Mouse (Mus musculus): ENCODE measurements at regions not wholly inside any gene's neighbourhood (a gene's known extent, or its start where the extent isn't known, plus 50 kb on each side); places are given as distances from the start of the nearest gene placed in this dataset.

DNA sequence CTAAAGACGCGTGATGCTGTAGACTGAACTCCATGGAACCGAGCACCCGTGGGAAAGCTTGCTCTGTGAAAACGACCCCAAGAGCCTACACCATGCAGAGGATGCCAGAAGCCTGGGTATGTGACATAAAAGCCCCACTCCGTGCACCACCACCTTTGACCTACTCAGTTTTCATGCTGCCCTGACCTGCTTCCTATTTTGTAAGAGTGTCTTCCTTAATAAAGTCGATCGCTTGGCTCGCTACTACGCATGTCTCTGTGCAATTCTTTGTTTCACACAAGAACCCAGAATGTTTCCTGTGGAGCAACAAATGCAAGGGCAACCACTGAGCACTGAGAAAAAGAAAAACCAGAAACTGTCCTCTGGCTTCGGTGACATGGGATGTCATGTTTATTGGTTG lies 60.5 kb downstream of the Sec61b start:
- no peak for DNase-seq

DNA sequence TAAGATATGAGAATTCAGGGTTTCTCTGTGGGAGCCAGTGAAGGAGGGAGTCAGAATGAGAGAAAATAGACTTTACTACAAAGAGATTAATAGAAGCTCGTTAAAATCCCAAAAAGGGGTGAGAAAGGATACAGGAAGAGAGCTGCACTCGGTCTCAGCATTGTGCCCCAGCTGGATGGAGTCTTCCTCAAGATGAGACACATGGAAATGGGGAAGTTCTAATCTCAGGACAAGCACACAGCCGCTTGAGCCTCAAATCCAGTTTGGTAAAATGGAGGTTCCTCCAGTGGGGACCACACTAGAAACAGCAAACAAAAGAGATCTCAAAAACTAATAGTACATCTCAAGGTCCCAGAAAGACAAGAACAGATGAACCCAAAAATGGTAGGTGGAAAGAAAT lies 93.2 kb downstream of the Sec61b start:
- DNase-seq, result no peak

DNA sequence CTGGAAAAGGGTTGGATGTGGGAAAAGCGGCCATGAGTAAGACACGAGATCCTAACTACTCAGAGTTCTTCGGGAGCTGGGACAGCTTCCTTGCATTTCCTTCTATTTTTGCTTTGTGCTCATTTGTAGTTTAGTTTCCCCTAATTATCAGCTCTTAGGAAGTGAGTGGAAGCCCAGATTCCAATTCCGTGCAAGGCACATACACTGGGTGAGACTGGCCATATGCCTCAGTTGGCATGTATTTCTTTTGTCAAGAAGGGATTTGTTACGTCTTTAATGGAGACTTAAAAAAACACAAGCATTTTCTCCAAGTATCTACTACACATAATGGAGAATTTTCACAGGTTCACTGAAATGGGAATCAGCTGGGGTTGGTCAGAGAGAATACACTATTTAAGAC lies 96.4 kb downstream of the Sec61b start:
- no peak for DNase-seq

DNA sequence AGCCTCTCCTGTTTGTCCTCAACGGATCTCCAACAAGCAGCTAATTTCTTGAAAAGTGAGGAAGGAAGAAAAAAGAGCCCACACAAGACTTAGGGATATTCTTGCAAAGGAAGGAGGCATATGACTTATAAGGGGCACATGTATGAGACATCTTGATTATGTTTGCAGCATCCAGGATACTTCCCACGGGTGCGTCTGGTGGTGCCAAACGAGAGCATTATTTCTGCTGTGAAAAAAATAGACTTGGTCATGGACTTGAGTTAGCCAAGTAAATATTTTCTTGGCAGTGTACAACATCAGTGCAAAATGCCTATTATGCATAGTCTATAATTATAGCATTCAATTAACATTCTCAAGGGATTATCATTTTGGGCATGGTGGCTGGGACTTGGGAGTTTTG lies 101.6 kb downstream of the Sec61b start:
- no peak for DNase-seq

DNA sequence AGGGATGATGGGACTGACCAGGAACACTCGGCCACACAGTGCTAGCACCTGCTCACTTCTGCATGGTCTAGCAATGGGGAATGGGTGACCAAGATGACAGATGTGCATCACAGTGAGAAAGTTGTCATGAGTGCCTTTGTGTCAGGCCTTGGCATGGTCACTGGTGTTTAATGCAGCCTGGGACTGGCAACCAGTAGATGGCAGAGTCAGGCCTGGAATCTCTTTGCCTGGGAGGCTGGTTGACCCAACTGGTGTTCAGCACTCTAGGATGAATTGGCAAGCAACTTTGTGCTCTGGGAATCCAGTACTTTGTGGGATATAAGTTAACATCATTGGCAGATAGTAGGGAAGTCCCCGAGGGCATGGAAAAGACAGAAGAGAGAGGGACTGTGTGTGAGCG lies 103.0 kb downstream of the Sec61b start:
- peak; percentile 60 for DNase-seq

DNA sequence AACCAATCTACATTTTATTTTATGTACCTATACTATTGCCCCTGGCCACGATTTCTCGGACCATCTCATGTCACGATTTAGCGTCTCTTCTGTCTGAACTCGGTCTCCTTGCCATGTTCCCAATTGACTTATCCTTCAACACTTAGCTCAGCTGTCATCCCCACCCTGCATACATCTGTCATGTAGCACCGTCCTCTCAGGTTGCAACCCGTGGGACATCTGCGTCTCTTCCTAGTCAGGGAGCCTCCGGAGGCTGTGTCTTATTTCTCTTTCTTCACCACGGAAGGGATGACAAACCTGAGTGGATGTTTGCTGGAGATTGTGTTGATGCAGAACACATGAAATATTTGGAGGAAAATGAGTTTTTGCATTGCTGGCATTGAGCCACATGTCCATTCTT lies 104.2 kb downstream of the Sec61b start:
- DNase-seq, result no peak

DNA sequence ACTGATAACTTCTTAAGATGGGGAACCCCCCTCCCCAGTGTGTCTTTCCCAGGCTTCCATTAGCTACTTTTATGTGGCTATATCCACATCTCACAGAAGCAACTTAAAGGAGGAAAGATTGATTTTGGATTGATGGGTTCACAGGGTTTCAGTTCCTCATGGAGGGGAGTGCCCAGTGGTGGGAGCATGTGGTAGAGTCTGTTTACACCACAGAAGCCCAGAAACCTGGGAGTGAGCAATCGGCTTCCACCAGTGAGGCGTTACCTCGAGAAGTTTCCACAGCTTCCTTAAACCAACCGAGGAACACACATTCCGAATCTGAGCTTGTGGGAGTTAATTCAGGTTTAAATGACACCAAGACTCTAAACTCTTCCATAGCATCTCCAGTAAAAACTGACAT lies 106.1 kb downstream of the Sec61b start:
- no peak for DNase-seq

DNA sequence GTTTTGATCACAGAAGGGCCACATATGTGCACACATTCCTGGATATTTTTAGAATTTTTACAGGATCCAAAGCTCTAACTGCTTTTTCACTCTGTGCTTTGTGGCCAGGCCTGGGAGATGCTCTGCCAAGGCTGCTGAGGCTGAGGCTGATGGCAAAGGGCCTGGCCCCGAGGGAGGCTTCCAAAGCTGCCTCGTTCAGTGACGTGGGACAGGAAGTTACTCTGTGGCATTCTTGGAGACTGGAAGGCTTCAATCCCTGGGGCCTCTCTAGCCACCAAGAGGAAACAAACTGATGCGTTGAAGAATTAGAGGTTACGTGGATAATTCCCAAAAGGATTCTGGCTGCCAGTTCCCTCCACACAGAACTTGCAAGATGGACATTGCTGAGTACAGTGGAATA lies 112.8 kb downstream of the Sec61b start:
- DNase-seq, result peak; percentile 38

DNA sequence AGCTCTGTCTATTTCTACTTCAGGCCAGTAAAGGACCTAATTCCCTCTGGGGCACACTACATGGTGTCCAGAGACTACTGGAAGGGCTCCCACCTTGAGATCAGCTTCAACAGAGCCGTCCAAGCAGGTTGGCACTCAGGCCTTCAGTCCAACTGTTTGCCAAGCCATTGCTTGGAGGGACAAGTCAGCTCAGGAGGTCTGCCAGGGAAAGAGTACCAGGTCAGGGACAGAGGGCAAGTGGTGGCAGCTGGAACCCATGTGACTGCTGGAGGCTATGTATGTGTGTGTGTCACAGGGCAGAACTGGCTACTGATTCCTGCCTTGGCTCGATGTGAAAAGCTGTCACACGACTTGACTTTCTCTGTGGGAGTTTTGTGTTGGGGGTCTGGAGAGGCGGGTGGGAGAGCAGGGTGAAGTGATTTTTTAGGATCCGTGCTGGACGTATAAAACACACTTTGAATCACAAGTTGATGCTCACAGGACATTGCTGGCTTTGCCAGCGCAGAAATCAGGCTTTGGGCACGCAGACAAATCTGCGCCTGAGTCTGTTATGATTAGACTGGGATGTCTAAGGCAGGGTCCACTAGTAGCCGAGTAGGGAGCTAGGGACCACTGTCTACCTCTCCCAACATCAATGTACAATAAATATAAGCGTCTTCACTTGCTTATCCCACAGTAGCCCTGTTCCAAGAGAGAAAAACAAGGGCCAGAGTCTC lies 118.0 kb downstream of the Sec61b start:
- no peak for DNase-seq

DNA sequence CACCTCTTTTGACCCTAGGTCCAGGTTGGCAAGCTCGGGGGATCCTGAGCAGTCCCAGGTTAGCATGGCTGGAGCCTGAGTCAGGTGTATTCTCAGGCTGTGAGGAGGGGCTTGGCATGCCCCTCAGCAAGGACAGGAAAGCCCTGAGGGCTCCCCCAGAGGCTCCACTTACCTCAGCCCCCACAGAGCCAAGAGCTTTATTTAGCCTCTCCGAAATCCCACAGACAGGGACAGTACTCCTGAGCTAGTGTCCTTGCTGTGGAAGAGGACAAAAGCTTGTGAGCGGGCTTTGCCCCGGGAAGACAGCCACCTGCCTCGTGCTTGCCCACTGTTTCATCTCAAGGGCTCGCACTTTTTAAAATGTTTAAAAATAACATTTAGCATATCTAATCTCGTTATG lies 118.7 kb downstream of the Sec61b start:
- DNase-seq, result no peak

DNA sequence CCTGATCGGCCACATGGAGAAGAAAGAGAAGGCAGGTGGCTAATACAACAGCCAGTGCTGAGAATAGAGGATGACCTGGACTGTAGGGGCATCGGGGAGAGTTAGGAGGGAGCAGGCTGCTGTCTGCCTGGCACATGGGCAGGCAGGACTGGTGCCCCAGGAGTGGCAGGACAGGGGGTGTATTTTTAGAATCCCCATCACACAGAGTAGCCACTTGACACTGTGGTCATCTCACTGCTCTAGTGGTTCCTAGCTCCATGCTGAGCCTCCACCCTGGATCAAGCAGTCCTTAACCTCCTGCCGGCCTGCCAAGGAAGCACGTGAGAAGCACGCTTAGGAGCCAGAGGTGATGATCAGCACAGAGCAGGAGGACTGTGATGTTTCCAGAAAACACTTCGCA lies 119.7 kb downstream of the Sec61b start:
- DNase-seq, result no peak

DNA sequence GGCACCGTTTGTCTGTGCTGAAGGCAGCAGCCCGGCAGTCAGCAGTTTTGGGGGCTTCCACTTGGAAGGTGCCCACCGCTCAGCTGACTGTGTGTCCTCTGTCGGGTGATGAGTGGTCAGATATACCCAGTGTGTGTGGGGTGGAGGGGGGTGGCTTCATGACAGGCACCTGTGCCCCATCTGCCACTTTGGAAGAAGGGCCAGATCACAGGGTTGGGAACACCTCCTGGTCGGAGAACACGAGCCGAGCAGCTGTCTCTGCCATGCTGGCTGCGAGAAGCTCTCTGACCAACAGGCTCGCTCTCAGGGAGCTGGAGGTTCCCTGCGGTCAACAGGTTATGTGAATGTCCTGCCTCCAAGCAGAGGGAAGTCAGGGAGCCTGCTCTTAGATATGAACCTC lies 121.4 kb downstream of the Sec61b start:
- peak; percentile 73 for DNase-seq

DNA sequence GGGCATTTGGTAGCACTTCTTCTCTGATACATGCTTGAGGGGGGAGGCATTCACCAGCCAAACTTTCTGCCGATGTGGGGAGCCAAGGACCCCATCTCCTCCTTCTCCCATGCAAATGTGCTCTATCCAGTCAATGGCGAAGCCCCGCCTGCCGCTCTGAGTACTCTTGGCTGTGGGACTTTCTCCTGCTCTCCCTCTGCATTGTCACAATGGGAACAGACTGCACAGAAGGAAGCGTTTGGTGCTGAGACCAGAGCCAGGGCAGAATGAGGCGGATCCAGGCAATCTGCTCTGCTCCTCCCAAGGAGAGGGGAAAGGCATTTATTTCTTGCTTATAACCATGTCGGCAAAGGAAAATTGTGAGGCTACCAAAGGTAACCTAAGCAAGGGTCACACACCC lies 123.1 kb downstream of the Sec61b start:
- DNase-seq, result peak; percentile 60

DNA sequence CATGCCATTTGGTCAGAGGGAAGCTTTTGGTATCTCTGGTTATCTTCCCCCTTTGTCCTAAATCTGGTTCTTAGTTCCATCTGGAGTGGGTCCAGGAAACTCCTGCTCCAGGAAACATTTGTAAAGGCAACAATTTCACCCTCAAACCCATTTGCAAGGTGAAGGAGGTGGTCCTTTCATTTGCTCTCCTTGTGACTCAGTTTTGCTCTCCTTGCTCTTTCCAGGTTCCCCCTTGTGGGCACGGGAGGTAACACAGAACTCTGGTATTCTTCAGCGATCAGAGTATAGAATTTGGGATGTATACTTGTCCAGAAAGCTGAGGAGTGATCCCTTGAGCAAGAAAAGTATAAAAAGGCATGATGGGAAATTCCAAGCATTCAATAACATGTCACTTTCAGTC lies 123.8 kb downstream of the Sec61b start:
- DNase-seq, result peak; percentile 46

DNA sequence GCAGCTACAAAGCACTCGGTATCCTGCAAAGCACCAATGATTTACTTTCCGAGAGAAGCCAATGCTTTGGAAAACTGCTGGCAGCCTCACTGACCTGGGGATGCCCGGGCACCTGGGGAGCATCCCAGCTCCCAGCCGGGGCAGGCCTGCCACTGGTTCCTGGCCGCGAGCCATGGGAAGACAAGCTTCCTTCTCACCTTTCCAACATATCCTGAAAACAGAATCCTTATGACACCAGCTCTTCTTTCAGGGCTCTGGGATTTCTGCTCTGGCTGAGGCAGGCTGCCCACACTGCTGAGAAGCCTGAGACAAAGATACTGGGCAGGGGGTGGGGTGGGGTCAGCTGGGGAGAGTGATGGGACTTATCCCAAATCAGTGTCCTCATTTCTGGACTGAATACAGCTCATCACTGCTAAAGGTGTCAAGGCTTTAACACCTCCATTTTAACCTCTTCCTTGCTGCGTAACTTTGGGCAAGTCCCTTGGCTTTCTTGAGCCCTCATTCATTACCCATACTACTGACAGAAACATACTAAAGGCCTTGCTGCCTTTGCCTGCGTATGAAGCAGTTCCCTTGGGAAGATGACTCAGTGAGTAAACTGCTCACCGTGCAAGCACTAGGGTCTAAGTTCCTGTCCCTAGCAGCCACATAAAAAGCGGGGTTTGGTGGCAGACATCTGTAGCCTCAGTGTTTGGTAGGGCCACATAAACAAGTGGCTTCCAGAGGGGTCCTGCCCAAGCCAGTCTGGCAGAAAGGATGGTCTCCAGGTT lies 127.0 kb downstream of the Sec61b start:
- no peak for DNase-seq

DNA sequence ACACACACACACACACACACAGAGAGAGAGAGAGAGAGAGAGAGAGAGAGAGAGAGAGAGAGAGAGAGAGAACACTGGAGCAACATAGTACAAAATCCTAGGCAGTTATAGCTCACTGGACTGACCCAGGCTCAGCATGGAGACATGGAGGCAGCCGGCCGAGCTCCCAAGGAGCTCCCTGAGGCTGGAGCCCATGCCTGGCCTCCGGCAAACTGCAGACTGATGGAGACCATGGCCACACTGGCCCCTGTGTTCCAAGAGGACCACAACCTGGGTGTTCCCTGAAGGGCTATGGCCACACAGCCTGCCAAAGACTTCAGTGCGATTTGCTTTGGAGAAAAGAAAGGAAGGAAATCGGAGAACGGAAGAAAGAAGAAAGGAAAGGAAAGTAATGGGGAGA lies 128.9 kb downstream of the Sec61b start:
- peak; percentile 44 for DNase-seq

DNA sequence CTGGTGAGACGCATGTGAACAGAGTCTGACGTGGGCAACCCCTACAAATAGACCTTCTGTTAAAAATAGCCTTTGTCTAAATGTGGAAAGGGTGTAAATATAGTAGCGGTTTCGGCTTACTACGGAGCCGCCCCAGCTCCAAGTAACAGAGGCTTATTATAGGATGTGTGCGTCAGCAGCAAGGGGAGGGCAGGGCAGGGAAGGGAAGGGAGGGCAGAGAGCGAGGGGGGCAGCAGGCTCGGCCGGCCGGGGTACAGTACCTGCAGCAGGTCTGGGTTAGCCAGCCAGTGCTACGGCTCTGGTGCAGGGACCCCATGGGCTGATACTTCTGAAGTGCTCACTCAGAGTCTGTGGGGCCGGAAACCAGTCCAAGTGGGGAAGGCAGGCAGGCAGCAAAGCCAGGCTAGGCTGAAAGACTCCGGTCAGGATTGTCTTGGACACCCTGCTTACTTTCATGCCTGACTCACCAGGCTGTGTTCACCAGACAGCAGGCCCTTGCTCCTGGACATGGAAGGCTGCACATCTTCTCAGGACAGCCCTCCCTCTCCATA lies 129.5 kb downstream of the Sec61b start:
- DNase-seq, result peak; percentile 57

DNA sequence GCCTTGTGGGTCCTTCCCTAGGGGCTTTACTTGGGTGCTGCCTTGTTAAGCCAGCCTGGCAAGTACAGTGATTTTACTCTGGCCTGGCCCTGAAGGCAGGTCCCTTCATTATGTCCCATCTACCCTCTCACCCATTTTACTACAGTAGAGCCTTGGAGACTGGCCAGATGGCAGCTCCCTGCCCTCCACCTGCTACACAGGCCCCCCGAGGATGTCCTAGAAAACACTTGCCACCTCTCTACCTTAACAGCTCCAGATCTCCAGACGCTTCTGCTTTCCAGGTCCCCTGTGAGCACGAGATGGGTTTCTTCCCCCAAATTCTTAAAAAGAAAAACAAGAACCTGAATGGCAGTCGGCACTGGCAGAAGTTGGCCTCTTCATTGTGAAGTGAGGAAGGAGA lies 131.2 kb downstream of the Sec61b start:
- DNase-seq, result peak; percentile 30

DNA sequence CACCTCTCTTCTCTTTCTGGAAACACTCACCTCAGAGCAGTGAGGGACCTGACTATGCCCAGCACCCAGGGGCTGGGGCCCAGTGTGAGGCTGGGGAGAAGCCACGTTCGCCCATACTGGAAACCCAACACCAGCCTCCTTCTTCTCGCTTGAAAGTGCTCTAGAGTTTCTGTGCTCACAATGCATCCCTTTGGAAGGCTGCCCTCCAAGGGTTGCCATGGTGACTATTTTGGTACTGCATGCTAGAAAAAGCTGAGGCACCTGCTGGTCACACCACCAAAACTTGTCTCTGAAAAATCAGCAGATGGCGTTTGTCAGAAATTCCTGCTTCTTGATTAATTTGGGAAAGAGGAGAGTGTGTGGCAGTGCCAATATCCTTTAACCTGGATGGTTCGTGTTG lies 134.2 kb downstream of the Sec61b start:
- DNase-seq, result peak; percentile 85

DNA sequence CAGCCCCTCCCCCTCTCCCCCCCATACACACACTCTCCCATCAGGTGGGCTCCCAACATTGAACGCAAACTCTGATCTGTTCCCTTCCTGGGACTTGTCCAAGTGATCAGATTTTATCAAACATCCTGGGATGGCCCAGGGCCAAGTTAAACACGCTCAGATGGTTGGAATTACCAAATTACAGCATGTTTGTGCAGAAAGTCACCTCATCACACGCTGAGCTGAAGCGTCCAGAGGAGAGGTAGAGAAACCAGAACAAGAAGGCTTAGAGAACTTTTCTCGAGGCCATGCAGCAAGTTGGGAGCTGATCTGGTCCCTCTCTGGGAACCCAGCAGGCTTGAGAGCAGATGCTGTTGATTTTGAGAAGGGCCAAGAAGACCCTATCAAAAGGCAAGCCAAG lies 136.5 kb downstream of the Sec61b start:
- no peak for DNase-seq

DNA sequence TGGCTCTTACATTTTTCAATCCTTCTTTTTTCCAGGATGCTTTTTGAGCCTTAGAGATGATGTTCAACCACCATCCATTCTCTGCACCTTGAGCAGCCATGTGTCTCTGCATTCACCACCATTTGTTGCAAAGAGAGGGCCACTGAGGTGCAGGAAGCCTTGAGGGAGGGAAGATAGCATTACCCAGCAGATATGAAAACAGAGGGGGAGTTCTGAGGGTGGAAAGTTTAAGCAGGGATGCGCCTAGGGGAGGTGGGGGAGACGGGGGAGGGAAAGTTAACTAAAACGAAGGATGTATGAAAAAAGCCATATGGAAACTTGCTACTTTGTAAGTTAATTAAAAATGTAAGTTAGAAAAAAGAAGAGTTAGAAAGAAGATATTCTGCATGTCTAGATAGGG lies 142.1 kb downstream of the Sec61b start:
- no peak for DNase-seq

DNA sequence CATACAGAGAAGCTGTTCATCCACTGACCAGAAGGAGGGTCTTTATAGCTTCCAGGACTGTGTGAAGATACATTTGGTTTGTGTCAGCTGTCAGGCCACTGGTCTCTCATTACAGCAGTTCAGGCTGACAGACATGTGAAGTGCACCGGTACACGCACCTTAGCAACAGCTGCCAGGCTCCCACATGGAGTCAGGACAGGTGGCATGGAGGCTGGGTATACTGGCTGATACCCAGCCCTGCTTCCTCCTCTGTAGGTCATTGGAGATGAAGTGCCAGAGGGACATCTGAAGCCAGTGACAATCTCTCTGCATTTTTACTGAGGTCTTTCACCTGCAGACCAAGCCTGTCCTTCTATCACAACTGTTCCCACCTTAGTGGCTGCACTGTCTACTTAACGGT lies 146.2 kb downstream of the Sec61b start:
- peak; percentile 25 for DNase-seq

DNA sequence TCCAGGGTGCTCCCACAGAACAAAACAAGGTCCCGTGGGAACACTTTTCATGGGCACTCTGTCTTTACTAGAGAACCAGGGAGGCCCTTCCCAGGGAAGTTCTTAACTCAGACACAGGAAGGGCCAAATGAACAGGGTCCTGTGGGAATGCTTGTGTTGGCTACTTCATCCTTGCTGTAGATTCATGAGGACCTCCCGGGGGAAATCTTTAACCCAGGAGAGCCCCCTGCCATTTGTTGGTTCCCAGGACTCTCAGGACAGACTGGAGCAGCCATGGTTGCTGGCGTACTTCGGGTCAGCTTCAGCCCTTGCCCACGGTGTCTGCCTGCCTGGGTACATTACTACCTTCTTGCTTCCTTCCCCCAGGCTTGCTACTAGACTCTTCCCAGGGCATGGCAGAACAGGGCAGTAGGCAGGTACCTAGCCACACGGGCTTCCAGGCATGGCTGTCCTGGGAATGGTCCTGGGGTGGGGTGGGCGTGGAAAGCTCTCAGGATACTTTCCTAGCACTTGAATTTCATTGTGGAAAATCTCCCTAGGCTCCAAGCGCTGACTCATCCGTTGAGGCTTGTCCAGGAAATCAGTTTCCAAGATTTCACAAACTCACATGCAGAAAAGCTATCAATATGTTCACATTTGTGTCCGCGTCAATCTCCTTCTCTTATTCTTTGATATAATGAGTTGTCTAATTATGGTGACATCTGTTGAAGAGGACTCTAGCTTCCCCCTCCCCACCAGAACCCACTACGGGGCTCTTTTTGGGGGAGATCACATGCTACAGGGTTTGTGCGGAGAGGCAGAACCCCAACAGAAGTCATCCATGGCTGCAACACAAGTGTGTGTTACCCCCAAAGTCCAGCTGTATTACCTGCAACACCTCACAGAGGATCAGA lies 148.6 kb downstream of the Sec61b start:
- DNase-seq, result no peak
